Mouse (Mus musculus) testis, postnatal 14 days (tissue): ENCODE data around the gene Ube2g1.

Experiments
- DNase-seq: peaks from one replicate; pipeline ENCODE4 v3.0.0; 2021; ENCODE audit warnings: low spot score

Ube2g1 gene

DNA sequence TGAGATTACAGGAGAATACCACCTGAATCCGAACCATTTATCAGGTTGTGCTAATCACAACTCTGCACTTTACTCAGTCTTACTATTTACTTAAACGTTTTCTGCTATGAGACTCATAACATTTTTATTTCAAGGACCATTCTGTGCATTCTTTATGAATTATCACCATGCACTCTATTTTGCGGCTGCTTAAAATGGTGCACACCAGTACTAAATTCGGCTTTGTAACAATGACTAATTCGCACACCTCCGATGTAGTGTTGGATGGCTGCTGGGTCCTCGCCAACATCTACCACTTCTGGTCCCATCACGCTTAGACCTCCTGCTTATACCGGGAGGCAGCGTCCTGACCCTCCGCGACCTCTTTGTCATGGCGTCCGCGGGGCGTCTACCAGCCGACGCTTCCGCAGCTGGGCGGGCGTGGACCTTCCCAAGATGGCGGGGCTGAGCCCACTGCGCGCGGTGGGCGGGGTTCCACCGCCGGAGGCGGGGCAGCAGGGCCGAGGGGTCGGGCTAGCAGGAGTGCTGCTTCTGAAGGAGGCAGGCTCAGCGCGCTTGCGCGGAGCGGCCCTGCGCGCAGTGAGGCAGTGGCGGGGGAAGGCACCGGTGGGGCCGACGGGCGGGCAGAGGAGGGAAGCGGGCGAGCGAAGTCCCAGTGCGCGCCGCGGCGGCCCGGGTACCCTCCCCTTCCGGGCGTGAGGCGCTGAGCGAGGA lies at the start of gene Ube2g1:
Gene Ube2g1 (plus strand): TSS at position 590 of the 714 bp plus-strand sequence.
- DNase-seq: peak; percentile 98

DNA sequence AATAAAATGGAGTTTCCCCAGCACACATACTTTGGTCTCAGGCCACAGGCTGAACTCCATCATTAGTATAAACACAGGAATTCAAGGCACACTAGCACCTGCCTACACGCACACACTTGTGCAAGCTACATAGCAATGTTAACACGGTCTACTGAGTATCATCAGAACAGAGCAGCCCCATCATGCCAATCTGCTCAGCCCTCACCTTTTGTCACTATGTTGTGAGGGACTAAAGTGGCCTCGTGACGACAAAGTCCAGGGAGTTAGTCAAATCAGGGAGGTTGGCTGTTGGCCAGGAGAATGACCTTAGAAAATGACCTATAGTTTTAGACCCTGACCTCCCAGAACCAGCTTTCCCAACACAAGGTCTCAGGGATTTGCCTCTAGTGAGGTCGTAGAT lies 48.9 kb upstream of the Ube2g1 start:
- no peak for DNase-seq

DNA sequence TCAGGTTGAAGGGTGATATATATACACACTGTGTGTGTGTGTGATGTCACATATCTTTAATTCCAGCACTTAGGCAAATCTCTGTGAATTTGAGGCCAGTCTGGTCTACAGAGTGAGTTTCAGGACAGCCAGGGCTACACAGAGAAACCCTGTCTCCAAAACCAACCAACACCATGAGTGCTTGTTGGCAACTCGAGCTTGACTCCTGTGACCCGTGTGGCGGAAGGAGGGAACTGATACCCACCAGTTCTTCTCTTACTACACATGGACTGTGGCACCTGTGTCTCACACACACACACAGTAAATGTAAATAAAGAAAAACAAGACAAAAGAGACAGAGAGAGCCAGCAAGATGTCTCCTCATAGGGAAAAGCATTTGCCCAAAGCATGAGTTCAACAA lies 46.4 kb upstream of the Ube2g1 start:
- DNase-seq: no peak

DNA sequence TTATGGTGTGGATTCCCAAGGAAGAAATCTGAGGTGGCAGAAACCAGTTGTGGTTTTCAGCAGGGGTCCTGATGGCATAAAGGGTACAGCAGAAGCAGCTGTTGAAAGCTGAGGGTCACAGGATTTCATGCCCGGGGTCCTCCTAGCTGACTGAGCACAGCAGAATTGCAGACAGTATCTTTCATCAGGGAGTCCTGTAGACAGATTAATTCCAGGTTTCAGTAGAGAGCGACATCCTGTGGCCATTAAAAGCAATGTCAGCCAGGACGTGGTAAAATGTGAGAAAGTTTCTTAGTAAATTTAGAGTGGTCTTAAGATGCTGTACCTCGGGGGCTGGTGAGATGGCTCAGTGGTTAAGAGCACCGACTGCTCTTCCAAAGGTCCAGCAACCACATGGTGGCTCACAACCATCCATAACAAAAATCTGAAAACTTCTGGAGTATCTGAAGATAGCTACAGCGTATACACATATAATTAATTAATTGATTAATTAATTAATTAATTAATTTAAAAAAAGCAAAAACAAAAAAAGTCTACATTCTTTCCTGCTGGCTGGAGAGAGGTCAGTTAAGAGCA lies 42.8 kb upstream of the Ube2g1 start:
- no peak for DNase-seq

DNA sequence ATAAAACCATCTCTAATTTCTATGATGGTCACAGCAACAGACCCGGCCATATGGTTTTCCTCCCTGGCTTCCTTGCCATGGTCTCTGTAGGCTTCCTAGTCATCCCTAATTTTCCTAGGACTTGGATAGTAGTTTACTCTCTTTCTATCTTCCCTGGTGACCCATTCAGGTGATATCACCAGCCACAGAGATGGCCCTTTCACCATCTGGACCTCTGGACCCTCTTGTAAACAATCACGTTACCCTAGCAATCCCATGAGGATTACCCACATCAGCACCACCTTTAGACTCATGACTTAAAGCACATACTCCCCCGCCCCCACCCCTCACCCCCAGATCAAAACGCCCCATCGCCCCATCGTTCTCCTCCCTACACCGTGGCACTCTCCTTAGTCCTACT lies 40.8 kb upstream of the Ube2g1 start:
- DNase-seq: no peak

DNA sequence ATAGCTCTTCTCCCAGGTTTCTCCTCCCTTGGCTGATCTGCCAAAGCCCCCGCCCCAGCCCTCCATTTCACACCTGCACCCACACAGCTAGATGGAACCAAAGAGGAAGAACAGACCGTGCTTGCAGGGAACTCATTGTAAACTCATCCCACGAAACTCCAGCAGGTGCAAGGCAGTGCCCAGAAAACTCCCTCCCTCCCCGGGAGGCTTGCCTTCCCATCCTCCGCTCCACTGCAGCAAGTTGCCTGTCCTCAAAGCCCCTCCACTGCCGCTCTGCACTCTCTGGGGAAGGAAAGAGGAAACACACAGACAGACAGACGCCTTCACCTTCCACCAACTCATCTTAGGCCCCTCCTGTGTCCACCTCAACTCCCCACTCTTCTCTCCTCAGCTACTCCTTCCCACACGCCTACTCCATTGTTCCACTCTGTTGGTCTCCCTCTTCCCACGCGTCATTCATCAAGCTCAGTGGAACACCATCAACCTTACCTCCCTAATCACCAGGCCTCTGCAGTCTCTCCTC lies 40.2 kb upstream of the Ube2g1 start:
- peak; percentile 27 for DNase-seq

DNA sequence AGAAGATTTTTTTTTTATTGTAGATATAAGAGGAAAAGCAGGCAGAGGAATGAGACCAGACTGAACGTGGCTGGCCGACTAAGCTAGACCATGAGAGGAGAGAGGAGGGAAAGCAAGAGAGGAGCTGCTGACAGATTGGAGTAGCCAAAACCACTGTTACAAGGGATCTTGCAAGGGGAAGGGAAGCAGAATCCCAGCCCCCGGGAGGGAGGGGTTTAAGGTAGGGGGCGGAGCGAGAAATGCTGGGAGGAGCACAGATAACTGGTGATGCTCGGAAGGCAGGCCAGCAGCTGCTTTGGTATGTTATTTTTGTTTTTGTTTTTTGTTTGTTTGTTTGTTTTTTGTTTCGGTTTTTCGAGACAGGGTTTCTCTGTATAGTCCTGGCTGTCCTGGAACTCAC lies 38.0 kb upstream of the Ube2g1 start:
- DNase-seq: no peak

DNA sequence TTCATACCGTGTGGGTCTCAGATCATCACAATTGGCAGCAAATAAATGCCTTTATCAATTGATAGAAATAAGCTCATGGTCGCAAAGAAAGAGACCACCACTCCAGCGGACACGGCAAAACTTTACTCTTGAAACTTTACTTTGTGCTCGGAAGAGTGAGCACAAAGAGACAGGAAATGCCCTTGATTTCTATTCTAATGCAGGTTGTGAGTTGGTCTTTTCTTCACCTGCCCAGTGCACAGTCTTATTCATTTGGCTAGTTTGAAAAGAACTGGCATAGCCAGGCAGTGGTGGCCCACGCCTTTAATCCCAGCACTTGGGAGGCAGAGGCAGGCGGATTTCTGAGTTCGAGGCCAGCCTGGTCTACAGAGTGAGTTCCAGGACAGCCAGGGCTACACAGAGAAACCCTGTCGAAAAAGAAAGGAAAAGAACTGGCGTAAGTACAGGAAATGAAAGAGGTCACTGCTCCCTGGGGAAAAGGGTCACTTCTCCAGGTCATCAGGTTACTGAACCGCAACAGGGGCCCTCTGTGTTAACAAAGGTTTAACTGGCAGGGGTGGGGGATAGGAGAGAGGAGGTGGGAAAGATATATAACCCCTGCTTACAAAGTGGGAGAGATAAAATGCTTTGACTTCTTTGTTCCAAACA lies 37.3 kb upstream of the Ube2g1 start:
- DNase-seq: no peak

DNA sequence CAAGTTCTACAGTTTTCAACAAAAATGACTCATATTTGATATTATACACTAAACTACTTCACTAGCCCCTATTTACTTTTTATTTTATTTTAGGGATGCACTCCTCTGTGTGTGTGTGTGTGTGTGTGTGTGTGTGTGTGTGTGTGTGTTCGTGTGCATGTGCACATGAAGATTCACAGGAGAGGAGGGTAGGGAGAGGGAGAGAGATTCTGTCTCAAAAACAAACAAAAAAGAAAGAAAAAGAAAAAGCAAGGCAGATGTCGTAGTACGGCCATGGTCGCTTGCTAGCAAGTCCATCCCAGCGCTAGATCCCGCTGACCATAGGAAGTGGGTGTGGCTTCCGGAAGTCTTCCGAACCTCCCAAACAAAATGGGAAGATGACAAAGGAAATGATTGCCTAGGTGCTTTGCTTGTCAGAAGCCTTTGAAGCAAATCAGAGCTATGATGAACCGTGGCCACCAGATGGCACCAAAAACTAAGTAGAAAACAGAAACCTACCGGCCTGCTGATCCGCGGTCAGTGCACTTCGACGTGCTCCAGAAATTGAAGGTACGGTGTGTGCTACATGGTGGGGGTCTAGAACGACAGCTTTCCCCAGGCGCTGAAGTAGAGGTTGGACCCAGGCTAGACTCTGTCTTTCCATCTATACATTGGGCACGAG lies 36.6 kb upstream of the Ube2g1 start:
- DNase-seq: peak; percentile 72

DNA sequence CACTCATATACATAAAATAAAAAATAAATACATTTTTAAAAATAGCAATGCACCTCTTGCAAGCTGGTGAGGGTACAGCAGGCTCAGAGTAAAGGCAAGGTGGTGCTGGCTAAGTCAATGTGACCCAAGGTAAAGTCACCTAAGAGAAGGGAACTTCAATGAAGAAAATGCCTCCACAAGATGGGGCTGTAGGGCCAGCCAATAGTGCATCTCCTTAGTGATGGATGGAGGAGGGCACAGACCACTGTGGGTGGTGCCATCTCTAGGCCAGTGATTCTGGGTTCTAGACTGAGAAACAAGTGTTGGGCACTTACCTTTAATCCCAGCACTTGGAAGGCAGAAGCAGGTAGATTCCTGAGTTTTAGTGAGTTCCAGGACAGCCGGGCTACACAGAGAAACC lies 33.3 kb upstream of the Ube2g1 start:
- DNase-seq: no peak

DNA sequence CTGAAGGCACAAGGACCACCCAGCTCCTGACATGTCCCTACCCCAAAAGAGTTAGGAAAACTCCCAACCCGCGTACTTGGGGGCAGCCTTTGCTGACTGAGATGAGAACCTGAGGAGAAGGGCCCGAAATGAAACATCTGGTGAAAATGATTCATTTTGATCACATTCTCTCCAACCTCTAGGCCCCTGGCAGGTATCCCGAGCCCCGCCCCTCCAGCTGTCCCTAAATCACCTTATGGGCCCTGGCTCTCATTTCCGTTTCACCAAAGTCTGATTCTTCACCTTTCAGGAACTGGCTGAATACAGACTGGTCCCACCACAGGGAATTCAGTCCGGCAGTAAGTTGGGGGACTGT lies 31.0 kb upstream of the Ube2g1 start:
- DNase-seq: no peak

DNA sequence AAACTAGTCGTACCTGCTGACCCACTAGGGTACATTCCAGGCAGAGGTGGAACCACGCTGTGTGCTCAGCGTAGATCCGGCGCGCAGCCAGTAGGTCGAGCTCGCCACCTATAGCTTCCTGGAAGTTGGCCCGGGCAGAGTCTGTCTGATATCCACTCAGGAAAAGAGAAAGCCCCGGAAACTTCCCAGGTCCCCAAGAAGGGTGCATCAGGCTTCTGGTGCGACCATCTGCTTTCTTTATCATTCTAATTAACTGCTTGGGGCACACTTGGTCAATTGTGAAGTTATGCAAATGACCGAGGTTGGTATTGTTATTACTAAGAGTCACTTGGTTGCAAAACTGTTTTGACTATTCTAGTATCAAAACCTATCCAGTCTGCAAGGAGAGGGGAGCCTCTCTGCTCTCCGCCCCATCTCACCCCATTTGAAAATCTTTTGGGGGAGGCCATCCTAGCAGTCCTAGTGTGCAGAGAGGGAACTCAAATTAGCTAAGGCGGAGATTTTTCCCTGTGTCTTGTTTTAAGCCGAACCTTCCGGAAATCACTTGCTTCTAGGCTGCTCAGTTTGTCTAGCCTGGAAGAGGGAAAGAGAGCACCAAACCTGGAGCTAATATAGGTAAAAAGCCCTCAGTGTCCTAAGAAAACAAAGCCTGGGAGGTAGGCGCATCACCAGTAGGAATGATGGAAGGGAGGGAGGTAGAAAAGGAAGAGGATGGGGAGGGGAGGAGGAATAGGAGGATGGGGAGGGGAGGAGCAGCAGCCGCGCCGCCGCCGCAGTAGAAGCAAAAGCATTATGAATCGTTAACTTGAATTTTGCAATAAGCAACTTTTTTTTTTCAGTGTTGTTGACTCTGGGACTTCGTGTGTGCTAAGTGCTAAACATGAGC lies 30.4 kb upstream of the Ube2g1 start:
- no peak for DNase-seq

DNA sequence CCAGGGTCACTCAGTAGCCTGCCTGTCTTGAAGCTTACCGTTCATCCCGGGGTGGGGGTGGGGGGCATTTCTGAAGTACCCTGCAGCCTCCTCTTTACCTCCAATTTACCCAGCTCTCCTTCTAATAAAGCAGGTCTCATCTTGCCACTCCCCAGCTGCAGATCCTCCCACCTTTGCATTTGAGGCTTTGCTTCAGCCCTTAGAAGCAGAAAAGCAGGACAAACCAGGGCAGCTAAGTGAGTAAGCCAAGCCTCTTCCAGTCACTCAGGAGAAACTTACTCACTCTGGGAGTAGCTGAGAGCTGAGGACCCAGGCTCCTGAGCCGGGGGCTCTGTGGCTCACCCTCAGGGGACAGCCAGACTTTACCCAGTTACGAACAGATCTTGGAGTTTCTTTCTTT lies 28.6 kb upstream of the Ube2g1 start:
- DNase-seq: no peak

DNA sequence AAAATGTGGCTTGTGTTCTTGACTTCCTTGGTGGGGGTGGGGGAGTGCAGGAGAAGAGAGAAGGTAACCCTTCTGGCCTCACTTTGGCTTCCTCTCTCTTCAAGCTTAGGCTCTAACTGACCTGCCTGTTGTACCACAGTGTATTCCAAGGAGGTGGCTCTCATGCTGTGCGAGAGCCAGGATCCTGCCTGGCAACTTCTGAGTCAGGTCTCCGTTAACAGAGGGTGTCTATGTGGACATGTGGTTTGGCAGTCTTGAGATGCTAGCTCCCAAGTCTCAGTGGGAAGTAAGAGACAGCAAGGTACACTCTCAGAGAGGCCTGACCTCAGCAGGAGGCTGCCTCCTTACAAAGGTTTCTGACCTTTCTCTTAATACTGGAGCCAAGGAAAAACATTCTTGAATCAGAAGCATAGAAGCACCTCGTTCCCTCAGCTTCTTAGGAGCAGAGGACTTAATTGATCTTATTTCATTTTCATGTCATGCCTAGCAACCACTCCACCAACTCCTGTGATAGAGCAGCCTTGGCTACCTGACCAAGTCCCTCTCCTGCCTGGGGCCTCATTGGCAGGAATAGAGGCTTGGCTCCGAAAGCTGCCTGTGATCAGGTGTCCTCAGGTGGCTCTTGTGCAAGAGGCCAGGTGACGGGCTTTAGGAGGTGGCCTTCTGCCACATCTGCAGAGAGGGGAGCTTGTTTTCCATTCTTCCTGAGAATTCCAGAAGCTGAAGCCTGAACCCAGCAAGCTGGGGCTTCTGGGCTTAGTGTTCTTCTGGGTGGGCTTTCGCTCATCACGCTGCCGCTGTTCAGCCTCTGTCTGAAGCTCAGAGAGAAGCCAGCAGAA lies 25.3 kb upstream of the Ube2g1 start:
- DNase-seq: no peak

DNA sequence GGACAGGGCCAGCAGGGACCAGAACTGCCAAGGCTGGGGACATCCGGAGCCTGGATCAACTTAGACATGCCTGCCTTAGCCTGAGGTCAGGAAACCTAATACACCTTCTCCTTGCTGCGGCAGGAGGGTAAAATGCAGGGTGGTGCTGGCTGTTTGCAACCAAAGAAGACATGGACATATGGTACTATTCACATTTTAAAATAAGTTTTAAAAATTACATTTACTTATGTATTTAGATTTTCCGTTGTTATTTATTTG lies 24.7 kb upstream of the Ube2g1 start:
- DNase-seq: no peak

DNA sequence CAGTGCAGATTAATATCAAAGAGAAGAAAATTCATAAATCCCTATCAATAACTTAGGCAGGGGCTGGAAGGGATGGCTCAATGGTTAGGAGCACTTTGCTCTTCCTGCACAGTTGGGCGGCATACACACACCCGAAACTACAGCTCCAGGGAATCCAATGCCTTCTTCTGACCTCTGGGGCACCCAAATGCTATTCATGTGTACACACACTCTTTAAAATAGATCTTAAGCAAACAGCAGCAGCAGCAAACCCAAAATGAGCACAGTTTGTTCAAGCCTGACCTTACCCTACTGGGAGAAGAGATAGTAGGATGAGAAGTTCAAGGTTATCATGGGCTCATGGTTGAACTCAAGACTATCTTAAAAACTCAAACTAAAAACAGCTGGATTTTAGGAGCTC lies 24.0 kb upstream of the Ube2g1 start:
- no peak for DNase-seq

DNA sequence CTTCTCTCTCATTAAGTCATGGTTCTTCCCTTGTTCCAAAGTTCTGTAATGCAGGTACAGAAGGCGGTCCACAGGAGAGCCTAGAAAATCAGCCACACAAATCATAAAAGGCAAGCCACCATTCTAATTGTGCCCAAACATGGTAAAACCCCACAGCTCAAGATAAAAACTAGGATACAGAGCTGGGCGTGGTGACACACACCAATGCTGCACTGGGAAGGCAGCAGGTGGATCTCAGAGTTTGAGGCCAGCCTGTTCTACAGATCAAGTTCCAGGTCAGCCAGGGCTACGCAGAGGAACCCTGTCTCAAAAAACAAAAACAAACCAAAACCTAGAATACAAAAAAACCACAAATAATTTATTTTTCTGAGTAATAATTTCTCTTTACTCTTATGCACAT lies 20.5 kb upstream of the Ube2g1 start:
- DNase-seq: no peak

DNA sequence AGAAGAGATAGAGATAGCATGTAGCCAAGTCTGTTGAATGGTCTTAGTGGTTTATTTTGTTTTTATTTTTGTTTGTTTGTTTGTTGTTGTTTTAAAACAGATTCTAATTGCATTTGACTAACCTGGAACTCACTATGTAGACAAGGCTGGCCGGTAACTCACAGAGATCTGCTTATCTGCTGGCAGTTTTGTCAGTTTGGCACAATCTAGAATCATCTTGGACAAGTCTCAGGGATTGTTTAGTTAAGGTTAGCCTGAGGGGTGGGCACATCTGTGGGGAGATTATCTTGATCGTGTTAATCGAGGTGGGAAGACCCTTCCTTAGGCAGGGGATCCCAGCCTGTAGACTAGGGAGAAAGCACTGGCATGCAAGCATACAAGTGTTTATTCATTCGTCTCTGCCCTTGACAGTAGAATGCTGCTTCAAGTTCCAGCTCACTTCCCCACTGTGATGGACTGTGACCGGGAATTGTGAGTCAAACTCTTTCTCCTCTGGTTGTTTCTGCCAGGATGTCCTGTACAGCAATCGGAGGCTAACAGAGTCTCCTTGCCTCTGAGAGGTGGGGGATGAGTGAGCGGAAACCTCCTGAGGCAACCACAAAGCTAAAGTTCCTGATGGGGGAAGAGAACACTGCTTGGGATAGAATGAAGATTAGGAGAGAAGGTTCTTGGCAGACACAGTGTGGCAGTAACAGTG lies 19.4 kb upstream of the Ube2g1 start:
- no peak for DNase-seq

DNA sequence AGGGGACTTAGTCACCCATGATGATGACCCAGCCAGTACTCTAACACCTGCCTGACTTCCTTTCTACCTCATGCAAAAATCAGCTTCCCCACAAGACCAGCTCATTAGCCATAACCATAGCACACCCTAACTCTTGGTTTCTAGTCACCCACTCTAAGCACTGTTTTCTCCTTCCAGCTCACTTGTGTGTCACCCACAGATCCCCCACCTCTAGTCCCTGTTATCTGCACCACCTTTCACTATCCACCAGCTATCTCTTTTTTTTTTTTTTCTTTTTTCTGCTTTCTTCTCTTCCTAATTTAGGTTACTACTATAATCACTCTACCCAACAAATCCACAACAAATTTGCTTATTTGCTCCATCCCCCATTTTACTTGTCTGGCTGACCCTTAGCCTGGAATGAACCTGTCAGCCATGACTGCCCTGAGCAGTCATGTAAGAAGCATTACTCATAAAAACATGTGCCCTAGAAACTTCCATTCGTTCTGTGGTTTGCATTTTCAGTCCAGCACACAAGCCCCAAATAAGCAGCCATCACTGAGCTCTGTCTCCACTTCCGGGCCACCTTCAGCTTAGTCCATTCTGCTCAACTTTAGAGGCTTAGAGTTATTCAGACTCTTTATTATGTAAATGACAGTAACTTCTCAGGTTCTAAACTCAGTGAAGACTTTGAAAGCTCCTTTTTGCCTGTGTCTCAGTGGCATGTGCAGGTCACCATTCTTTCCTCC lies 11.9 kb upstream of the Ube2g1 start:
- DNase-seq: no peak

DNA sequence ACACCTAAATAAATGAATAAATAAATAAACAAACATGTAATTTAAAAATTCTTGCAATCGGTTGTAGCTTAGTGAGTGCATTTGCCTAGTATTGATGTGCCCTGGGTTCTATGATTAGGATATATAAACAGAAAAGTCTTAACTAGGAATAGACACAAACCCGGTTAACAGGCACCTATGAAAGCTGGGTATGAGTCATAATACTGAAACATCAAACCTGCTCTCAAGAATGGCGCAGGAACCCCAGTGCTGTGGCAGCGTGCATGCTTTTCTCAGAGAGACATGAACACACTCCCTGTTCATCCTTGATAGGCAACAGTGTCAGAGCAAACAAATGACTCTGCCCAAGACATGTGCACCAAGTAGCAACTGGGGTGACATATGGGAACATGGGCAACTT lies 9.3 kb upstream of the Ube2g1 start:
- no peak for DNase-seq
